Mouse (Mus musculus): ENCODE data around the gene Pecam1.

- no peak for TF ChIP-seq EP300 (IDR thresholded peaks at IDR 0.05)
- no peak for TF ChIP-seq CTCF (IDR thresholded peaks at IDR 0.05)
These were observed 5.2 kb upstream of the Pecam1 start for GRCm38 (mm10) chr11:106755583-106755982.

Data from lung, postnatal 0 days (tissue).